Mouse (Mus musculus): Measurements from ENCODE around the gene Hpdl.

DNA sequence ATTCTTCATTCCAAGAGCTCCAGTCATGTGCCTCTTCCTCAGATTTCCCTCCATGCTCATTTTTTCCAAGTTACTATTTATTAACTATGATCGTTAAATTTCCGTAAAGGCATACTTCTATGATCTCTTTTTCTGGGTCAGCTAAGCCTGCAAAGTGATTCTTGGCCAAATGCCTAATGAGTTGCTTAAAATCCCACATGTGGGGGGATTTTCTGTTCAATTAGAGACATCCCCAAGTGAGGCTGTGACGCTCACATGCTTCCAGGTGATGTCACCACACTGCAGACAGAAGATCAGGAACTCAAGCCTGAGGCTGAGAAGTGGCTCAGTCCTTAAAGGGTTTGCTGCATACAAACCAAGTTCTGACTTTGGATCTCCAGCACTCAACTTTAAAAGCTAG lies 28.4 kb upstream of the Hpdl start:
- TF ChIP-seq ELF1 (IDR thresholded peaks at IDR 0.05; ENCODE audit: low read depth, low read length): no peak
- TF ChIP-seq RAD21 (IDR thresholded peaks at IDR 0.05; ENCODE audit: low read depth, low read length): no peak
- no peak for TF ChIP-seq MAX (IDR thresholded peaks at IDR 0.05; ENCODE audit: low read length)
- no peak for TF ChIP-seq EP300 (IDR thresholded peaks at IDR 0.05; ENCODE audit: low read length)
- TF ChIP-seq RCOR1 (conservative IDR thresholded peaks at IDR 0.05; ENCODE audit: low read depth, low read length): no peak
- no peak for TF ChIP-seq CTCF (conservative IDR thresholded peaks at IDR 0.05 in 1 of 2, IDR thresholded peaks at IDR 0.05 in 1 of 2; ENCODE audit: low read depth in 2 of 2, low read length in 2 of 2)
- TF ChIP-seq UBTF (IDR thresholded peaks at IDR 0.05; ENCODE audit: low read depth, low read length): no peak
- no peak for TF ChIP-seq IRF4 (IDR thresholded peaks at IDR 0.05; ENCODE audit: low read depth, low read length)
- TF ChIP-seq POLR2A (IDR thresholded peaks at IDR 0.05; ENCODE audit: low read depth, low read length): no peak
- no peak for TF ChIP-seq HCFC1 (IDR thresholded peaks at IDR 0.05; ENCODE audit: low read depth, low read length)
- TF ChIP-seq BHLHE40 (IDR thresholded peaks at IDR 0.05; ENCODE audit: low read depth, low read length): no peak
- TF ChIP-seq MAFK (IDR thresholded peaks at IDR 0.05; ENCODE audit: insufficient replicate concordance, low read length): no peak
- TF ChIP-seq NELFE (IDR thresholded peaks at IDR 0.05; ENCODE audit: low read depth, low read length): no peak
- no peak for TF ChIP-seq E2F4 (IDR thresholded peaks at IDR 0.05; ENCODE audit: insufficient replicate concordance, low read depth, low read length)
